Comparison of ENCODE assay signal across 19 mouse cellular contexts in the genomic region with DNA sequence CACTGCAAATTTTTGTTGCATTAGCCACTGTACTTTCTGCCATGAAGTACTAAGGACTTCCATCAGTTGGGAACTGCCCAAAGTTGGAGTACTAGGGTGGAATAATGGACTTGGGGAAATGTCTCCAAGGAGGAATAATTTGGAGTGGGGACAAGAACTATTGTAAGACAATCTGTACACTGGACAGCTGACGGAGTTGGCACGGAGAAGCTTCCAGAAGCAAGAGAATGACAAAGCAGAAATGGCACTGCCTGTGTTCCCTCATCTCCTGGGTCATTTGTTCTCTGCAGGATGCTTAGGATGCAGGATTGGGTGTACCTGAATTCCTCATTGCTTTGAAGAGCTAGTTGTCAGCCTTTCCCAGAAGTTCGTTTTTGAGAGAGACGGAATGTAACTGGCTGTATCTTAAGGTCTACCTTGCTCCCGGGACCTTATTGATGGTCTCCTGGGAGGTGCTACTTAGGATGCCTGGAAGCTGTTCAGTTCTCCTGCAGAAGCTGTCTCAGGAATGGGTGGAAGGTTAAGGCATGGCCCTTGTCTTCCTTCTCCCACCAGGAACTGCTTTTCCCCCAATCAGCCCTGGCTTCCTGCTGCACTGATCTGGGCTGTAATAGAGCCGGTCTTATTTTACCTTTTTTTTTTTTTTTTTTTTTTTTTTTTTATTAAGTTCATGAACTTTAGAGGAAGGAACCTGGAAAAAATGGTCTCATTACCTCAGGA.
DNase-seq lines count a peak whose midpoint lies in the region; ATAC-seq lines count a peak whose summit lies in the region.
"Had no signal": no experiment of that assay in that cellular context is flagged by ENCODE, and none has a peak within 500 bp of the region (broad histone marks: within the 10 kb centered on the region; RNA-seq: fewer than 3 reads in every experiment).

No protein-coding gene starts in this region.

- peak; percentile 10 to 37 for DNase-seq in gastrocnemius, adult 8-10 months (ENCODE audit: low spot score in 2 of 2)
- DNase-seq in gastrocnemius, postnatal 10 days: no peak
- peak; percentile 24 for DNase-seq in heart, embryonic 10.5 days (ENCODE audit: low spot score)
- peak; percentile 21 for DNase-seq in adipocyte (ENCODE audit: low spot score)
- DNase-seq in right cerebral cortex, postnatal 36 days (ENCODE audit: low spot score in 2 of 2): no peak
- no peak for DNase-seq in layer of hippocampus, adult 8-10 months (ENCODE audit: low spot score in 2 of 2)
- DNase-seq: adrenal gland, adult 8-10 months; adrenal gland, postnatal 25 days; cerebellum, adult 18-20 months; cerebellum, adult 9-10 months; cerebellum, postnatal 14 days; forebrain, postnatal 0 days had no signal

- no peak overlapping the region for H3K4me3 ChIP-seq in heart, embryonic 10.5 days
- H3K4me3 ChIP-seq in heart, embryonic 11.5 days (ENCODE audit: low read depth, low read length): no peak overlapping the region
- no peak overlapping the region for H3K4me3 ChIP-seq in brown adipose tissue, adult 24 weeks (ENCODE audit: insufficient read depth, low read depth, low read length)
- H3K4me3 ChIP-seq: hindbrain, embryonic 12.5 days; hindbrain, embryonic 15.5 days had no signal

- no peaks in the 10 kb centered on the region for H3K9me3 ChIP-seq in heart, embryonic 10.5 days
- no peaks in the 10 kb centered on the region for H3K9me3 ChIP-seq in heart, embryonic 11.5 days (replicated peaks; ENCODE audit: control insufficient read depth, low read length)
- H3K9me3 ChIP-seq: hindbrain, embryonic 12.5 days; hindbrain, embryonic 15.5 days had no signal

- H3K27me3 ChIP-seq in heart, embryonic 10.5 days (ENCODE audit: insufficient read depth, poor library complexity, severe bottlenecking): no peaks in the 10 kb centered on the region
- no peaks in the 10 kb centered on the region for H3K27me3 ChIP-seq in heart, embryonic 11.5 days (ENCODE audit: control insufficient read depth, insufficient read depth, low read length)
- H3K27me3 ChIP-seq: hindbrain, embryonic 12.5 days; hindbrain, embryonic 15.5 days had no signal

- no peaks in the 10 kb centered on the region for H3K36me3 ChIP-seq in heart, embryonic 10.5 days
- H3K36me3 ChIP-seq in heart, embryonic 11.5 days (ENCODE audit: control insufficient read depth, insufficient read depth, low read length): no peaks in the 10 kb centered on the region
- H3K36me3 ChIP-seq: hindbrain, embryonic 12.5 days; hindbrain, embryonic 15.5 days had no signal

- WGBS in heart, embryonic 10.5 days: 85% methylated on average over 6 of the region's 6 CpGs
- WGBS in heart, embryonic 11.5 days (ENCODE audit: insufficient replicate concordance): 77% methylated on average over 6 of the region's 6 CpGs

- no peak overlapping the region for H3K4me2 ChIP-seq in heart, embryonic 11.5 days
- H3K4me2 ChIP-seq: hindbrain, embryonic 12.5 days; hindbrain, embryonic 15.5 days had no signal

- ATAC-seq in heart, embryonic 11.5 days (replicated peaks; ENCODE audit: insufficient number of reproducible peaks, low FRiP score, low TSS enrichment): no peak
- ATAC-seq: CD4-positive, CD25-positive, alpha-beta regulatory T cell, adult 4 months; forebrain, embryonic 14.5 days; forebrain, postnatal 0 days; intestine, postnatal 0 days had no signal

- 0 out of 2 replicates have a peak, but pooled peaks cover 6% of the 10 kb centered on the region for H3K4me1 ChIP-seq in heart, embryonic 10.5 days
- H3K4me1 ChIP-seq in heart, embryonic 11.5 days (ENCODE audit: control insufficient read depth, insufficient read depth, low read length): no peaks in the 10 kb centered on the region
- peaks cover 30% of the 10 kb centered on the region for H3K4me1 ChIP-seq in brown adipose tissue, adult 24 weeks (ENCODE audit: control insufficient read depth, insufficient read depth, insufficient read length, low read length)
- H3K4me1 ChIP-seq: hindbrain, embryonic 15.5 days had no signal

- H3K27ac ChIP-seq in heart, embryonic 10.5 days: no peak overlapping the region
- H3K27ac ChIP-seq in heart, embryonic 11.5 days (ENCODE audit: low read depth, low read length): no peak overlapping the region
- peak overlapping the region; percentile 46 for H3K27ac ChIP-seq in brown adipose tissue, adult 24 weeks (replicated peaks; ENCODE audit: low read depth, low read length)
- H3K27ac ChIP-seq: hindbrain, embryonic 12.5 days; hindbrain, embryonic 15.5 days had no signal

- no peak overlapping the region for H3K9ac ChIP-seq in heart, embryonic 11.5 days (ENCODE audit: low read depth, low read length)
- H3K9ac ChIP-seq: forebrain, postnatal 0 days; hindbrain, embryonic 12.5 days; hindbrain, embryonic 15.5 days had no signal

Comparison
In these comparisons a context has a peak if more than half of its experiments do, and no peak if none do; other contexts are left out.
1. DNase-seq: peak in gastrocnemius, adult 8-10 months (2 of 2), heart, embryonic 10.5 days (single experiment) and adipocyte (single experiment); none in gastrocnemius, postnatal 10 days (single experiment), right cerebral cortex, postnatal 36 days (0 of 2) and layer of hippocampus, adult 8-10 months (0 of 2).